Mouse (Mus musculus): ENCODE measurements at regions not wholly inside any gene's neighbourhood (a gene's known extent, or its start where the extent isn't known, plus 50 kb on each side); places are given as distances from the start of the nearest gene placed in this dataset.

GRCm38 (mm10) chr13:25570641-25571040, 300.3 kb upstream of the Nrsn1 start:
- Histone ChIP-seq H3K27me3 (replicated peaks) (no peaks in the 10 kb centered on the region), H3K9ac (replicated peaks) (no peak overlapping the region), H3K4me3 (replicated peaks) (no peak overlapping the region), H3K9me3 (replicated peaks) (no peaks in the 10 kb centered on the region), H3K27ac (replicated peaks) (no peak overlapping the region), H3K4me2 (no peak overlapping the region), H3K4me1 (no peaks in the 10 kb centered on the region), H3K36me3 (no peaks in the 10 kb centered on the region)
- no peak for ATAC-seq (ENCODE audit: low FRiP score)
- 68% methylated on average over 5 of the region's 5 CpGs for WGBS

DNA sequence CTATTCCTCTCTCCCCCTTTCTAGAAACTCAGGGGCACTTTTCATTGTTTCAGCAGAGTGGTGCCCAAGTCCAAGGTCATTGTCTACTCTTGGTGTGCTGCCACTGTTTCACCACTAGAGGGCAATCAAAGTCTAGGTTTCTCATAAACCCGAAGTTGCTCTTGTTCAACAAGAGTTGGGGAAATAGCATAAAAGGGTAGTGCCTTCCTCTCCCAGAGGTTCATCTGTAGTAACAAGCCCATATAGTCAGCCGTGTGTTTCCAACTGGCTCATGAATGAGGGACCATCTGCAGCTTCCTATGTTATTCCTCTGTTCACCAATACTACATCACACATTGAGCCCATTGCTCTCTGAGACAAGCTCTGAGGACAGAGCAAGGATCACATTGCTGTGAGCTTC, 292.4 kb upstream of the Nrsn1 start:
- Histone ChIP-seq H3K4me1 (no peaks in the 10 kb centered on the region), H3K36me3 (no peaks in the 10 kb centered on the region), H3K27ac (replicated peaks) (no peak overlapping the region), H3K4me3 (replicated peaks) (no peak overlapping the region), H3K9me3 (replicated peaks) (no peaks in the 10 kb centered on the region), H3K27me3 (replicated peaks) (no peaks in the 10 kb centered on the region), H3K9ac (replicated peaks) (no peak overlapping the region), H3K4me2 (no peak overlapping the region)
- ATAC-seq (ENCODE audit: low FRiP score) = peak; percentile 41; the same call in 1 of the 2 replicates
- 4% methylated on average over 2 of the region's 2 CpGs for WGBS

DNA sequence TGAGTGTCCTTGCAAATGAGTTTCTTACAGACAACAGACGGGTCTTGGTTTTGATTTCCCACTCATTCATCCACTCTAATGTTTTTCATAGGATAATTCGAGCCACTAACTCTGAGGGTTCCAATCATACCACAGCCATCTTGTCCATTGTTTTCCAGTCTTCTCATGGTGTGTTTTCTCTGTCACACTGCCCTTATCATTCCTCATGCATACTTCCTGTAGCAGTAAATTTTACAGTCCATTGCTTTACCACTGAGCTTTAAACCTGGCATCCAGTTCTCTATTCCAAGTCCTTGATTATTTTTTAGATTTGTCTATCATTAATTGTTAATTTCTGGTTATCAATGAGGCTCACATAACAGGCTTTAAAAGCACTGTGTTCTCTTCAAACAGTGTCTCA, 290.0 kb upstream of the Nrsn1 start:
- Histone ChIP-seq H3K27ac (replicated peaks) (no peak overlapping the region), H3K4me2 (no peak overlapping the region), H3K9me3 (replicated peaks) (no peaks in the 10 kb centered on the region), H3K4me1 (no peaks in the 10 kb centered on the region), H3K9ac (replicated peaks) (no peak overlapping the region), H3K4me3 (replicated peaks) (no peak overlapping the region), H3K27me3 (replicated peaks) (no peaks in the 10 kb centered on the region), H3K36me3 (no peaks in the 10 kb centered on the region)
- 65% methylated on average over 2 of the region's 2 CpGs for WGBS
- ATAC-seq (ENCODE audit: low FRiP score) = no peak

- WGBS = 66% methylated on average over 6 of the region's 6 CpGs
- Histone ChIP-seq H3K4me3 (replicated peaks) (no peak overlapping the region), H3K9me3 (replicated peaks) (no peaks in the 10 kb centered on the region), H3K36me3 (no peaks in the 10 kb centered on the region), H3K9ac (replicated peaks) (no peak overlapping the region), H3K4me2 (no peak overlapping the region), H3K27me3 (replicated peaks) (no peaks in the 10 kb centered on the region), H3K27ac (replicated peaks) (no peak overlapping the region), H3K4me1 (no peaks in the 10 kb centered on the region)
- ATAC-seq (ENCODE audit: low FRiP score) = no peak
Measured at GRCm38 (mm10) chr13:25554962-25555361, 284.7 kb upstream of the Nrsn1 start.

DNA sequence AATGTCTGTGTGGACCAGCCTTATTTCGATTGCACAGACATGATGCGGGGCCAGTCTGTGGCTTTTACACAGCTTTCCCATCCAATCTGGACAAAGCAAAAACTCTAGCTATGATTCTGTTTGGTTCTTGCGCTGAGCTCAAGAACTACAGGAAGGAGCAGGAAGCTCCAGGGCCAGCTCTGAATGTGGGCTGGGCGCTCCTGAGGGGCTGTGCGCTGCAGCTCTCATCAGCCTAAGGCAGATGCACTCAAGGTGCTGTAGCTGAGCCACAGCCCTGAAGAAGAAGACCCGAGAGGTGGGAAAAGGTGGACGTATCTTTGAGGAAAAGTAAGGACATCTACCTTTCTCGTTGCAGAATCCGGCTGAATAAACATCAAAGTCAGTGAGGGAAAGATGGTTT, 278.2 kb upstream of the Nrsn1 start:
- no peaks in the 10 kb centered on the region for H3K9me3 ChIP-seq (replicated peaks)
- H3K27me3 ChIP-seq (replicated peaks) = no peaks in the 10 kb centered on the region
- no peaks in the 10 kb centered on the region for H3K36me3 ChIP-seq
- 90% methylated on average over 9 of the region's 9 CpGs for WGBS
- no peak overlapping the region for H3K9ac ChIP-seq (replicated peaks)
- no peak overlapping the region for H3K4me2 ChIP-seq
- H3K4me1 ChIP-seq = peaks cover 9% of the 10 kb centered on the region; the same call in 1 of the 2 replicates
- no peak overlapping the region for H3K4me3 ChIP-seq (replicated peaks)
- ATAC-seq (ENCODE audit: low FRiP score) = no peak
- H3K27ac ChIP-seq (replicated peaks) = 0 out of 2 replicates have a peak overlapping the region, but pooled peaks have one; percentile 28

DNA sequence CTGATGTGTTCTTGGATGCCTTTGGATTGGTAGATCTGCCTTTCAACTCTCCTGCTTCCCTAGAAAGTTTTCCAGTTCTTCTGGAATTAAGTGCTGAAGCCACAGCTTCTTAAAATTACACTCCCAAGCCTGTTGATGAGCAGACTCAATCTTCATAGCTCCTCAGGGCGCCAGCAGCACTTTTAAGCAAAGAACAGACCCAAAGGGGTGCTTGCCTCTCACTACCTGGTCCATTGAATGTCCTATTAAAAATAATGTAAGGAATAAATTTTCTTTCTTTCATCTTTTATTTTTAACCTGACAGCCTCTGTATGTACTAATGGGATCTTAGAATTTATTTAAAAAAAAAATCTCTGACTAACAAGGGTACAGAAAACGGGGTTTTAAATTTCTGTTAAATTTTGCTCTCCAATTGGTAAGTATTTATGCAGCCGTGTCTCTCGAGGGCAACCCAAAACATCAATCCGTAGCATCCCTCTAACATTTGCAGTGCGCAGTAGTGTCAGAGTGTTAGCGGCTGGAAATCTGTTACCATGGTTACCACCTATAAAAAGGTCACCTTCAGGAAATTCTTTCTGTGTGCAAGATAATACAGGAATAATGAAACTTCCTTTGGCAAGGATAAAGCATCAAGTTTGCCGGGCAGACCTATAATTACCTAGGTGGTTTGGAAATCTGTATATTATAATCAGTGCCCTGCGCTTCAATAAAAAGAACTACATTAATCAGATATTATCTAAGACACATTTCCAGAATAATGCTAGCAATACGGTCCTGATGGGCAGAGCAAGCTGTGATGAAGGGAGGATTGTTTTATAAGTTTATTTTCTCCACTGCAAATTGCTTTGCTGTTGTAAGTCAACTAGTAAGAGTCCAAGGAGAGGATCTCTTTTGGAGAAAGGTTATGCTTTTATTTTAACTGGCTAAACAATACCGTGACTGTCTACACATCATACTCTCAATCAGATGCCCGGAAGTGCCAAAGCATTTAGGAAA, 277.1 kb upstream of the Nrsn1 start:
- peak; percentile 70; the same call in 1 of the 2 replicates for ATAC-seq (ENCODE audit: low FRiP score)
- Histone ChIP-seq H3K9me3 (replicated peaks) (no peaks in the 10 kb centered on the region), H3K9ac (replicated peaks) (no peak overlapping the region), H3K36me3 (no peaks in the 10 kb centered on the region), H3K27me3 (replicated peaks) (no peaks in the 10 kb centered on the region), H3K4me1 (peaks cover 9% of the 10 kb centered on the region; the same call in 1 of the 2 replicates), H3K4me2 (no peak overlapping the region), H3K27ac (replicated peaks) (peak overlapping the region; percentile 23), H3K4me3 (replicated peaks) (no peak overlapping the region)
- 46% methylated on average over 12 of the region's 12 CpGs for WGBS

DNA sequence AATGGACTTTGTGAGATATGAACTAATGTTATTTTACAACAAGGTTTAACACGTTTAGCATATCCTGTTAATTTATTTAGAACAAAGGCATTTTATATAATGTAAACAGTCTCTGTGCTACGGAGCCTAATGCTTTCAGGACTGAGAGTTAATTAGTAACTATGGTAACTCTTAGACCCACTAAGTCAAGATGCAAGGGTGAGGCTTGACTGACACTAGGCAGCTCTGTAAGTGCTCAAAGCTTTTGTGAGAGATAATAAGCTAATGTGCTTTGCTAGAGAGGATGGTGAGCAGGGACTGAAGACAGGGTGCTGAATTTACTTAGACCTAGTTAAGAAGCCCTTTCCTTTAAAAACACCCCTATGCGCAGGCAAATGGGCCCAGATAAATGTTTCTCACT, 253.8 kb upstream of the Nrsn1 start:
- H3K4me2 ChIP-seq = no peak overlapping the region
- H3K36me3 ChIP-seq = no peaks in the 10 kb centered on the region
- no peak overlapping the region for H3K27ac ChIP-seq (replicated peaks)
- H3K9me3 ChIP-seq (replicated peaks) = no peaks in the 10 kb centered on the region
- no peak for ATAC-seq (ENCODE audit: low FRiP score)
- no peaks in the 10 kb centered on the region for H3K27me3 ChIP-seq (replicated peaks)
- 42% methylated on average over 3 of the region's 3 CpGs for WGBS
- no peak overlapping the region for H3K4me3 ChIP-seq (replicated peaks)
- H3K4me1 ChIP-seq = no peaks in the 10 kb centered on the region
- H3K9ac ChIP-seq (replicated peaks) = no peak overlapping the region

DNA sequence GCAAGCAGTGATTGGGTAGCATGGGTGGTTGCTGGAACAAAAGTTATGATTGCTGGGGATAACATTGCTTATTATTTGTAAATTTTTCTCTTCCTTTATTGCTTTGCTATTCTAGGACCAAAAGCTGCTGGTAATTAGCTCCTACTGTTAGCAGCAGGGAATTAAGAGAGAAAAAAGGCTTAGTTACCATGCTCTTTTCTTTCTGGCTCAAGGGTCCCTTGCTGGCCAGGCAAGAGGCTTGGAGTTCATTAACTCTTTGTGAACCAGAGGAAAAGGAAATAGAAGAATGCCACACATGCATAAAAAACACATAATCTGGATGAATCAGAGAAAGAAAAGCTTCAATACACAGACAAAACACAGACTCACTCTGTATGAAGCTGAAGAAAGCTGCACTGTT, 237.1 kb upstream of the Nrsn1 start:
- no peaks in the 10 kb centered on the region for H3K27me3 ChIP-seq (replicated peaks)
- no peaks in the 10 kb centered on the region for H3K36me3 ChIP-seq
- H3K4me3 ChIP-seq (replicated peaks) = no peak overlapping the region
- H3K4me2 ChIP-seq = no peak overlapping the region
- no peaks in the 10 kb centered on the region for H3K9me3 ChIP-seq (replicated peaks)
- no peak overlapping the region for H3K27ac ChIP-seq (replicated peaks)
- ATAC-seq (ENCODE audit: low FRiP score) = no peak
- H3K4me1 ChIP-seq = 0 out of 2 replicates have a peak, but pooled peaks cover 2% of the 10 kb centered on the region
- no peak overlapping the region for H3K9ac ChIP-seq (replicated peaks)

DNA sequence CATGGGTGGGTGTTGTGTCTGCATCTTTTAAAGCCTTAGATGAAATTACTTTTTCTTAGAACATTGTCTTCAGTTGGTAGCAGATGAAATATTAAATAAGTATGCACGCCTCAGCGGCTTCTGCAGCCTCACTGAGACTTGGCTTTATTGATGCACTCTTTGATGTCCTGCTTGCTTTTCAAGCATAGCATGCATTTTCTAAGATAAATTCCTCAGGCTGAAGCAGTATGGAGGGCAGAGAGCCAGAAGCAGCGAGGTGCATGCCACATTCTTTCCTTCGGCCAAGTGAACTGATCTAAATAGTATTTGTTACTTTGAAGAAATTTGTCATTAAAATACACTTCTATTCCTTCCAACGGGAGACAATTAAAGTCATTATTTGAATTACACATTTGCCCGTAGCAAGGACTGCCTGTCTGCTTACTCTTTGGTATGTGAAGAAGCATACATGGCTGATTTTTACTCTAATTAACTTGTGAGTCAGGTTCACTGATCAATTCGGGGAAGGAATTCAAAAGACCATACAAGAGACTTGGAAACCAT, 224.3 kb upstream of the Nrsn1 start:
- Histone ChIP-seq H3K27ac (replicated peaks) (peak overlapping the region; percentile 19; the same call in 1 of the 2 replicates), H3K4me1 (peaks cover 5% of the 10 kb centered on the region; the same call in 1 of the 2 replicates), H3K4me3 (replicated peaks) (no peak overlapping the region), H3K27me3 (replicated peaks) (no peaks in the 10 kb centered on the region), H3K9me3 (replicated peaks) (no peaks in the 10 kb centered on the region), H3K9ac (replicated peaks) (no peak overlapping the region), H3K4me2 (no peak overlapping the region), H3K36me3 (no peaks in the 10 kb centered on the region)
- 44% methylated on average over 7 of the region's 7 CpGs for WGBS
- ATAC-seq (ENCODE audit: low FRiP score) = no peak

DNA sequence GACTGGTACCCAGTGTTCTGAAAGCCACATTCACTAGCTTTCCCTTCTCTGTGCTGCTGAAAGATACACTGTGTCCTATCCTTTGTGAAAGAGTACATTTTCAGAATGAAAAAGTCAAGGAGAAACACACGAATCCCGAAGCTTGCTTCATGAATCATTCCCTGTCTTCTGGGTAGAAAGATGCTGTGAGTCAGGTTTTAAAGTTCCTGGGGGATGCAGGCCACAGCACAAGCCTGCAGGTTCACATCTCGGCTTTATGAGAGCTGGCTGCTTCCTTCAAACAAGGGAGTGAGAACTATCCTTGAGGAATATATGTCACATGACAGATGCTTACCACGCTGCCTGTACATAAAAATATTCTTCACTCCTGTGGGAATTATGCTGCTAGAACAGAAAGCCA, 219.7 kb upstream of the Nrsn1 start:
- no peak overlapping the region for H3K4me2 ChIP-seq
- no peak overlapping the region for H3K4me3 ChIP-seq (replicated peaks)
- no peak overlapping the region for H3K9ac ChIP-seq (replicated peaks)
- WGBS = 49% methylated on average over 4 of the region's 4 CpGs
- no peak for ATAC-seq (ENCODE audit: low FRiP score)
- 0 out of 2 replicates have a peak overlapping the region, but pooled peaks have one; percentile 33 for H3K27ac ChIP-seq (replicated peaks)
- H3K4me1 ChIP-seq = peaks cover 5% of the 10 kb centered on the region; the same call in 1 of the 2 replicates
- H3K9me3 ChIP-seq (replicated peaks) = no peaks in the 10 kb centered on the region
- H3K36me3 ChIP-seq = no peaks in the 10 kb centered on the region
- no peaks in the 10 kb centered on the region for H3K27me3 ChIP-seq (replicated peaks)

DNA sequence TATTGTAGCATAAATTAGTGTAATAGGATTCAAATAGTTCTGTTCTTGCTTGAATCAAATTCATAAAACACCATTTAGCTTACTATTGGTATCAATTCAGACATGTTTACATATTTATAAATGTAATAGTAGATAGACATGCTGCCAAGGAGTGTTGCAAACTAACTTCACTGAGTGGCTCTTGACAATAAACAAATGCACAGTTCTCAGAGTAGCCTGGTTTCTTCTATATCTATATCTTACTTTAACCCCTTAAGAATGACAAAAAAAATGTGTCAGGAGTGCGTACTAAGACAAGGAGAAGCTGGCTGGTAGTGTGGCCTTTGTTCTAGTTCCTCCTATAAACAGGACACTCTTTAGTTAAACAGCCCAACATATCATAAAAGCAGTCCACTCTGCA, 213.0 kb upstream of the Nrsn1 start:
- no peak for ATAC-seq (ENCODE audit: low FRiP score)
- WGBS = 84% methylated on average over 1 of the region's 1 CpGs
- Histone ChIP-seq H3K27me3 (replicated peaks) (no peaks in the 10 kb centered on the region), H3K4me2 (no peak overlapping the region), H3K9me3 (replicated peaks) (no peaks in the 10 kb centered on the region), H3K4me3 (replicated peaks) (no peak overlapping the region), H3K4me1 (no peaks in the 10 kb centered on the region), H3K36me3 (no peaks in the 10 kb centered on the region), H3K27ac (replicated peaks) (no peak overlapping the region), H3K9ac (replicated peaks) (no peak overlapping the region)

- 57% methylated on average over 9 of the region's 9 CpGs for WGBS
- Histone ChIP-seq H3K9ac (replicated peaks) (0 out of 2 replicates have a peak overlapping the region, but pooled peaks have one; percentile 3), H3K27ac (replicated peaks) (peak overlapping the region; percentile 60), H3K4me1 (peaks cover 11% of the 10 kb centered on the region), H3K36me3 (no peaks in the 10 kb centered on the region), H3K27me3 (replicated peaks) (no peaks in the 10 kb centered on the region), H3K4me2 (peak overlapping the region; percentile 32), H3K9me3 (replicated peaks) (no peaks in the 10 kb centered on the region), H3K4me3 (replicated peaks) (no peak overlapping the region)
- ATAC-seq (ENCODE audit: low FRiP score) = peak; percentile 49; the same call in 1 of the 2 replicates
Measured at GRCm38 (mm10) chr13:25451917-25452316, 181.6 kb upstream of the Nrsn1 start.

Measured in neural tube, embryonic 15.5 days (tissue).